Mouse (Mus musculus) myocyte (in vitro differentiated cells): ENCODE measurements around the gene Grip2.

Experiments
- E2F4 ChIP-seq: IDR thresholded peaks from one replicate; pipeline ENCODE4 v1.6.1; 2011; ENCODE audit warnings: mild to moderate bottlenecking, control low read depth, moderate library complexity; ENCODE audit not compliant: insufficient read depth
- MYOG ChIP-seq, 3 experiments: IDR thresholded peaks; one replicate each; pipeline ENCODE4 v1.6.1; 2011; ENCODE audit warnings: control low read depth in 2 of 3, low read depth in 2 of 3, mild to moderate bottlenecking in 2 of 3; ENCODE audit not compliant: insufficient read length in 2 of 3, control insufficient read depth in 1 of 3, insufficient read depth in 1 of 3
- POLR2A ChIP-seq: IDR thresholded peaks from one replicate; pipeline ENCODE4 v1.6.1; 2011; ENCODE audit warnings: low read depth, mild to moderate bottlenecking, control low read depth, moderate library complexity; ENCODE audit not compliant: insufficient read length
- POLR2AphosphoS2 ChIP-seq: IDR thresholded peaks from one replicate; pipeline ENCODE4 v1.6.1; 2011; ENCODE audit warnings: low read depth, control low read depth; ENCODE audit not compliant: insufficient read length
- TCF12 ChIP-seq: IDR thresholded peaks from one replicate; pipeline ENCODE4 v1.6.1; 2011; ENCODE audit warnings: mild to moderate bottlenecking, control low read depth; ENCODE audit not compliant: poor library complexity, insufficient read depth, severe bottlenecking

DNA sequence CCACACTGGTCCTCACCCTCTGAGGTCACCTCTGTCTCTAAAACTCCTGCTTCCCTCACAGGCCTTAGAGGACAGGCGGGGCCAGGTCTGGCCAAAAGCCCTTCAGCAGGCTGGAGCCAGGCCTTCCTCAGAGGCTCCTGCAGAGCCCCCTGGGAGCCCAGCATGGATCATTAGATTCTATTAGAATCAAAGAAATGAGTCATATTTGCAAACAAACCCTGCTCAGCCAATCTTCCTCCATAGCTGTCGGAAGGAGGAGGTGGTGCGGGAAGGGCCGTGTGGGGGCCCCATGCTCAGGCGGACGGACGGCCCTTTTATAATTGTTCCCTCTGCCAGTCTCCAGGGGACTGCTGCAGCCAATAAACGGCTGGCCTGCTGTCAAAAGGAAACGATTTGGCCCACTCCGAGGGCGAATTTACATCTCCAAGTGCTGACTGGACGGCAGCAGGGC is 97.3 kb downstream of the Grip2 start:
- TF ChIP-seq POLR2AphosphoS2, result no peak
- TF ChIP-seq TCF12, result no peak
- no peak for TF ChIP-seq MYOG (IDR thresholded peaks at IDR 0.05; ENCODE audit: control insufficient read depth in 1 of 3, insufficient read depth in 1 of 3, insufficient read length in 2 of 3, low read depth in 2 of 3)
- no peak for TF ChIP-seq POLR2A
- no peak for TF ChIP-seq E2F4
